Mouse (Mus musculus) liver, embryonic 14.5 days (tissue): ENCODE results near the gene Calu.

Experiments
- CTCF ChIP-seq: IDR thresholded peaks from 2 replicates; pipeline ENCODE4 v1.5.1; 2016; ENCODE audit warnings: antibody characterized with exemption, low read depth, control low read depth
- EP300 ChIP-seq: IDR thresholded peaks from 2 replicates; pipeline ENCODE4 v1.6.1; 2016; ENCODE audit warnings: antibody characterized with exemption, low read depth

- TF ChIP-seq EP300, result no peak
- TF ChIP-seq CTCF, result no peak
Measured at GRCm38 (mm10) chr6:29388052-29388518, 40.2 kb downstream of the Calu start, which contains the start of gene Opn1sw.
